Mouse (Mus musculus): Measurements from ENCODE around the gene Slc23a2. TPM values are rescaled to one million over a fixed set of nuclear protein-coding genes. Genes with fewer than 3 reads are reported as not detected.

Gene Slc23a2
- polyA plus RNA-seq, 3 experiments from 2014 or later, result 11.6 to 12.1 (median 11.8) TPM

DNA sequence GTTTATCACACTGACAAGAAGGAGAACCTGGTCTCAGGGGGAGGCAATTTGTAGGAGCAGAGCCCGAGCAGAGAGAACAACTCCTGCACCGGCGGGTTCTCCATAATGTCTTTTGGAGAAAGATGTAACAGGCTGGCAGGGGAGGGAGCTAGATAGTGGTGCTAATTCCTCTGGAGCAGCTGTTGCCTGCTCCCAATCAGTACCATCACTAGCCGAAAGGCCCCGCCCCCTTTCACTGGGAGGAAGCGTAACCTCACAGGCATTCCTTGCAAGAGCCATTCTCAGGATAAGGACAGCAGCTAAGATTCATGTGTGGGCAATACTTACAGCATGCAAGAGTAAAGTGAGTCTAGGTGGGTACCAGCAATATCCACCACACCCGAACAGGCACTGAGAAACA, 127.3 kb downstream of the Slc23a2 start:
- no peak for ATAC-seq

DNA sequence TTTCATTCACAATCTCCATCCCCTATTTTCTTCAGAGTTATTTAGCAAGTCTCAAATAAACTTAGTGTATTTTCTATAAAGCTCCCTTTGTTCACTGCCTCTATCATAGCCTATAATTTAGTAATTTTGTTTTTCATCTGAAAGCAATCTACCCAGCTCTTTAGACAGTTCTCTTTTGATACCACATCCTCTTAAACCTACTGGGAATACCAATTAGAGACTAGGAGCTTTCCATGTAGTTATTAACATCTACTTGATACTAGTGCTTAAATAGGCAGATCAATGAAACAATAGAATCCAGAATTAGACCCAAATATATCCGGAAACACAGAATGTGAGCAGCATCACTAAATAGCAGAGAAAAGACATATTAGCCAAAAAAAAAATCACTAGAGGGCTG, 128.9 kb downstream of the Slc23a2 start:
- no peak for ATAC-seq

DNA sequence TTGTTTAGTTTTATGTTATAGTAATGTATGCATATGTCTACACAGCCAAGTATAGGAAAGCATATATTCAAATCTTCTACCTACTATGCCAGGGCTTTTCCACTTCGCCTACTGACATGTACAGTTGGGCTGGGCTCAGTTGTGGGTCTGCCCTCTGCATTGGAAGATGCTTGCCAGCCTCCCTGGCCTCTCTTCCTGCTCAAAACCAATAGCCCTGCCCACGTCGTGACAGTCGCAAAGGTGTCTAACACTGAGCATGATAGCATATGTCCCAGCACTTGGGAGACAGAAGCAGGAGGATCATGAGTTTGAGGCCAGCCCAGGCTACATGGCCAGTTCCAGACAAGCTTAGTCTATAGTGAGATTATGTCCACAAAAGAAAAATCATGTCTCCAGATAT, 131.8 kb downstream of the Slc23a2 start:
- no peak for ATAC-seq

DNA sequence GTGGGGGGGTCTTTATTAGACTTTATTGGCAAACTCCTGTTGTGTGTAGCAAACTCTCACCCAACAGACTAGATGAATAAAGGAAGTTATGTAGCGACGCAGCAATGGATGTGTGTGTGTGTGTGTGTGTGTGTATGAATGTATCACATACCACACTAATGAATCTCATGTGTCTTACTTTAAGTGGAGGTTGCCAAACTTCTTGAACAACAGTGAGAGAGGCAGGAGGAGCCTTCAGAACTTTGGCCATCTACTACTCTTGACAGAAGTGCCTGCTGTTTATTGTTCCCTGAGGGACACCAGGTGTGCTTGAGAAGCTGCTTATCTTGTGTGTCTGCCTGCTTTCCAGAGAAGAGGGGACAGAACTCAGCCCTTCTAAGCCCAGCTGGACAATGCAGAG, 134.1 kb downstream of the Slc23a2 start:
- no peak for ATAC-seq

DNA sequence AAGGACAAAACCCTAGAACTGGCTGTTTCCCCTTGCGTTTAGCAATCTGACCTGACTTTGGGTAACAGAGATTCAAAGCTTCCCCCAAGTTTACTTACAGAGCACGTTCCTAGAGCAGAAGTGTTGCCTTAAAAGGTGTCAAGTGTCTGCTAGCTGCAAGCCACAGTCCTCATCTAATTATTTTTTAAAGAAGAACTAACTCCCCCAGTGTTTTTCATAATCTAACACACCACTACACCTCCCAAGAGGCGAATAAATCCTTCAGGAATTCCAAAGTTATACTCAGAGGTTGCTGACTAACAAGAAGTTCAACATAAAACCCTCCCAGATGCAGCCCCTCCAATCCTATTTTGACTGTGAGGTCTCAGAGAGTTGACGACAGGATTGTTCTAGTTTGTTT, 136.7 kb downstream of the Slc23a2 start:
- no peak for ATAC-seq

DNA sequence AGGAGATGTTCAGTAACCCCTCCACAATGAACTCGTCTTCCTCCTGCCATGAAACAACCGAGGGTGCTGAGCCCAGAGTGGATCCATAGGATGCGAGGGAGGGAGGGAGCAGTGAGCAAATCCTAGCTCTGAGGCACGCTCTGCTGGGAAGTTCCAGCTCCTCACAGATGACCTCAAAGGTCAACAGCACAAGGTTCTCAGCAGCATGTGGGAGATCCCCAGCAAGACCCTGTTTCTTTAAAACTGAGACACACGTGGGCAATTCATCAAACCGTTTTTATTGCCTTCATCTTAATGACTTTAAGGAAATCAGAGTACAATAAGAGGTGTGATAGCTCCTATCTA, 137.5 kb downstream of the Slc23a2 start:
- ATAC-seq, result no peak

DNA sequence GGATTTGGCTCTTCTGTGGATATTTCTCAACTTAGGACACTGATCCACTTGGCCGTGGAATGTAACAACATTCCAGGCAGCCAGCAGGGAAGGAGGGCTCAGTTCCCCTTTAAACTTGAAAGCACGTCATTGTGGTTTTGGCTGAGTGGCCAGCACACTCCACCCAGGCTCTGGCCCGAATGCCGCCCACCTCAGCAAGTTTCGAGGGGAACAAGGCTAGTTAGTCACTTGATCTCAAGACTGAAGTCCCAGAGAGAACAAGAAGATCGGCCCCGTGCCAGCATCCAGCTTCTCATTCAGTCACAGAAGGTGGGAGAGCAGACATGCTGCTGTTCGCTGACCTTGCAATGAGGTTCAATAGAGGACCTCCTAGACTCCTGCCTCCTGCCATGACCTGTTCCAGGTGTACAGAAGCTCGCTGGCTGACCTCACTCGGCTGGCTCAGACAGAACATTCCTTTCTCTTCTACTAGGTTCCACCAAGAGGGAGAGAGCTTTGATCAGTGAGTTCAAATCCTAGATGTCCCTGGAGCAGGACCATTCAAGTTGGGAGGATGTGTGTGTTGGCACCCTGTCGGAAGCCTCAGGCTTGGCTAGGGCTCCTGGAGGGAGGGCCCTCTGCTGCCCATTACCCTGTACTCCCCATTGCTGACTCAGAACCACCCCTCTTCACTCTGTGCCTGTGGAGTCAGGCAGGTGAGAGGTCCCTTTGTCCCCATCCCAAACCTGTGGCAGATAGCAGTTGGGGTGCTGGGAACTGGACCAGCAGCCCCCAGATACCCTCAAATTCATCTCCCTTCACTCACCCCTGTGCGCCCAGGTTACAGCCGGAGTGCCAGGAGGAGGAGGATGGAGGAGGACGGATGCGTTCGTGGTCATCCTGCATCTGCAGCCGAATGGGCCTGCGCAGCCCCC, 138.1 kb downstream of the Slc23a2 start:
- no peak for ATAC-seq

DNA sequence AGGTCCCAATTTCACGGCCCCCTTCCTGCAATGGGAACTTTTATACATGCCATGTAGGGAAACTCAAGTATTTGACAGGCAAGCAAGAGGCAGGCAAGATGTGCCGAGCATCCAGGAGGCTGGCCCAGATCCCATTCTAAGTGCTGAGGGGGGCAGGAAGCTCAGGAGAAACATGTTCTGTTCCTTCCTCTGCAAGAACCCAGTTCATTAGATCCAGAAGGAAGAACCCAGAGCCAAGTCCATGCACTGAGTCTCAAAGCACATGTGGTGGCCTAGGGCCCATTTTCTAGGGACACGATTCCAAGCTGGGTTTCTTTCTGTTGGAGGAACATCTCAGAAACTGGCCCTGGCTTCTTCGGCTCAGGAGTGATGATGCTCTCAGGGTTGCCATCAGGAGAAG, 139.5 kb downstream of the Slc23a2 start:
- no peak for ATAC-seq

DNA sequence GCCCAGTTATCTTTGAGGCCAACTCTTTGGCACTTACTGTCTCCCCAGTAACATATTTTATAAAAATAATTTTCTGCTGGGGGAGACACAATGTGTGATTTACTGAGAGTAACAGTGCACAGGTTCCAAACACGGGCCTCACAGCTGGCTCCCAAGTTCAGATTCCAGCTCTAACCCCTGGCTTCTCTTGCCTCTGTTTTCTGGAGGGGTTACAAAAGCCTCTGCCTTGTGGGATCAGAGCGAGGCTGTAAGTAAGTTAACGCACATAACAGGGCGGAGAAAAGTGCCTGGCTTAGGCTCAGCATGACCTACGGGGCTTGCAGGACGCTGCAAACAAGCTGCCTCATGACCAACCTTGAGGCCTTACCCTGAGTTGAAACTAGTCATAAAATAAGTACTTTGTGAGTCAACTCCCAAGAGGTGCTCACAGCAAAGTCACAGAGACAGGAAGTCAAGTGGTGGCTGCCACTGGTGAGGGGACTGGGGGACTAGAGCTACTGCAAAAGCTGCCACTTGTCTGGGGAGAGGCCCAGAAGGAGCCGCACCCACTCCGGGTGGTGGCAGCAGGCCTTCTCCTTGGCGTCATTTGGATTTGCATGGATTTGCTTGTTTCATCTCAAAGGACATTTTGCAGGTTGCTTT, 140.3 kb downstream of the Slc23a2 start:
- peak; percentile 92 for ATAC-seq

DNA sequence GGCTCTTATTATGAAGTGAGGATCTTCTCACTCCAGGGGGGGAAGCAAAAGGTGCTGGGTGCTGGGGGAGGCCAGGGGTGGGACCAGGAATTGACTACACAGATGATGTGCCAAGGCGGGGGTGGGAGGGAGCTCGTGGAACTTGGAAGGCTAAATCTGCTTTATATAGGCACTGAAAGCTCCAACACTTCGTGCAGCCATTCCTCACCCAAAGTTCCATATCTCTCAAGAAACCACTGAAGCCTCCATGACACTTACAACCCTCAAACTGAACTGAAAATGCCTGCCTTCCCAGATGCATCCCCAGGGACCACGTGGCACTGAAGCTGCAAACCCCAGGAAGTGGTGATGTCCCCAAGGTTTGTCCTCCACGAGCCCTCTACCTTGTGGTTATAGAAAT, 141.0 kb downstream of the Slc23a2 start:
- no peak for ATAC-seq

Other genes starting within 250 kb of the Slc23a2 start
- gene Prnp, start 235.2 kb downstream of the Slc23a2 start, polyA plus RNA-seq (2017; shearing (Covaris generic)), result 10 to 100 TPM in 2 of 3 experiments, 1 to 10 TPM in 1; 5.1 to 16.4 (median 15.9) TPM
- not detected for gene Prn, start 235.2 kb downstream of the Slc23a2 start, polyA plus RNA-seq (2017; shearing (Covaris generic))
- under 1 TPM in 1 of 3 experiments, not detected in 2; 0.30 TPM for gene Prnd, start 194.2 kb downstream of the Slc23a2 start, polyA plus RNA-seq (2017; shearing (Covaris generic))
- 10 to 100 TPM; 78.8 to 88.1 (median 87.3) TPM for gene Rassf2, start 114.8 kb downstream of the Slc23a2 start, polyA plus RNA-seq (2017; shearing (Covaris generic))
- 10 to 100 TPM; 28.2 to 45.1 (median 37.2) TPM for gene Tmem230, start 102.7 kb upstream of the Slc23a2 start, polyA plus RNA-seq (2017; shearing (Covaris generic))
- gene Pcna, start 108.2 kb upstream of the Slc23a2 start, polyA plus RNA-seq (2017; shearing (Covaris generic)), result 100 to 1,000 TPM; 149 to 308 (median 151) TPM
- gene Cds2, start 118.0 kb upstream of the Slc23a2 start, polyA plus RNA-seq (2017; shearing (Covaris generic)), result 10 to 100 TPM; 24.8 to 35.4 (median 25.0) TPM
- gene Prokr2, start 240.3 kb upstream of the Slc23a2 start, polyA plus RNA-seq (2017; shearing (Covaris generic)), result under 1 TPM in 1 of 3 experiments, not detected in 2; 0.13 TPM

All from inflammation-experienced regulatory T-cells, adult 6 months (primary cell).